Mouse (Mus musculus): ENCODE data around the gene Grid2.

DNA sequence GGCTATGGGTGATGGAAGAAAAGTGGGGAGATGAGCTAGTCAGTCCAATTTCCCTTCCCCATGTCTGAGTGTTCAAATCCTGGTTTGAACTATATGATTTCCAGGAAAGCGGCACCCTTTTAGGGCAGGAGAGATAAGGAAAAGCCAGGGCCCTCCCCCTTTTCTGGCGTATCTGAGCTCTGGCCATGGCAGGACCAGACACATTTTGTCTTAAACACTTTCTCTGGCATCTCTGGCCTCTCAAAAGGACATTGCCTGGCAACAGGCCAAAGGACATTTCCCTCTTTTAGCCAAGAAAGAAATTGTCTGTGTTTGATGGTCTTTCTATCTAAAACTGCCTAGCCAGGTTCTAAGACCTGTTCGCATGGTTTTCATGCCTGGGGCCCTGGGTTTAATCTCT lies 1367.7 kb downstream of the Grid2 start:
- TF ChIP-seq POLR2A (IDR thresholded peaks at IDR 0.05; ENCODE audit: control insufficient read depth, extremely low read depth, insufficient read depth, low read length, poor library complexity) (no peak), CTCF (IDR thresholded peaks at IDR 0.05; ENCODE audit: borderline replicate concordance, control insufficient read depth, extremely low read depth, insufficient read depth, low read length, poor library complexity) (no peak)
